Mouse (Mus musculus) urinary bladder, postnatal 4 days (tissue): ENCODE results near the gene Aunip.

Experiments used
- DNase-seq, 2 experiments: peaks; one replicate each; pipeline ENCODE4 v3.0.0; 2021 to 2022; ENCODE audit warnings: low spot score in 2 of 2

Aunip gene

GRCm38 (mm10) chr4:134510845-134511411 is at the start of gene Aunip:
Gene Aunip (plus strand): TSS chr4:134510999.
- peak; percentile 84 to 93 for DNase-seq

DNA sequence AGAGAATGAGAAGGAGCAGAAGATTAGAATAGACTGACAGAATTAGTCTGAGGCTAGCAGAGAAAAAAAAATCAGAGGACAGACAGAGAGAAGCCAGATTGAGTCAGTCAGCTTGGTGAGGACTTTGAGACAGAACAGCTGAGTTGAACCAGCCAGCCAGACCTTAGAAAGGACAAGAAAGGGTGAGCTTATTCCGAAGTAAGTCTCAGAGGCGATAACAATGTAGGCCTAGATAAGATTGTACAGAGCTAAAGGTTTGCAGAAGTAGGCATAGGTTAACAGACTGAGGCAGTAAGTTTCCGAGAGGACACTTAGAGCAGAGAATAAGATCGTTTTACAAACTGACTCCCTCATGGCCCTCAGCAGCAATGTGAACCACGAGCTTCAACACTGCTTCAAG is 49.5 kb upstream of the Aunip start:
- no peak for DNase-seq

DNA sequence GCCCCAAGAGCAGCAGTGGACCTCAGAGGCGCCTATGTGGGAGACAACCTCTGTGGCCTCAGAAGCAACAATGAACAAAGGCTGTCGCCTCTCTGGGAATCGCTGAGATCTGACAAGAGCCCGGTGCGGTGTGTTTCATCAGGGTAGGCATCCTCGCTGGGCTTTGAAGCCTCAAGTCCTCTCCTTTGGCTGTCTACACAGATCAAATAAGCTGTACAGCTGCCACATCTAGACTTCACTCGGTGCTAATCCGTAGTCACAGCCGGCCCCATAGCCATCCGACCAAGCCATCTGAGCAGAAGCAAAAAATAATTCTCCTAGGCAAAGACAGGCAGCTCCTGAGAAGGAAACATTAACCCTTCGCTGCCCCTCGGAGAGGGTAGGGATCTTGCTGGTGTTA is 45.0 kb upstream of the Aunip start:
- DNase-seq: no peak

- DNase-seq: no peak
Observed at GRCm38 (mm10) chr4:134466381-134467262, 44.2 kb upstream of the Aunip start.

GRCm38 (mm10) chr4:134467435-134468214 is 43.2 kb upstream of the Aunip start:
- DNase-seq: no peak

DNA sequence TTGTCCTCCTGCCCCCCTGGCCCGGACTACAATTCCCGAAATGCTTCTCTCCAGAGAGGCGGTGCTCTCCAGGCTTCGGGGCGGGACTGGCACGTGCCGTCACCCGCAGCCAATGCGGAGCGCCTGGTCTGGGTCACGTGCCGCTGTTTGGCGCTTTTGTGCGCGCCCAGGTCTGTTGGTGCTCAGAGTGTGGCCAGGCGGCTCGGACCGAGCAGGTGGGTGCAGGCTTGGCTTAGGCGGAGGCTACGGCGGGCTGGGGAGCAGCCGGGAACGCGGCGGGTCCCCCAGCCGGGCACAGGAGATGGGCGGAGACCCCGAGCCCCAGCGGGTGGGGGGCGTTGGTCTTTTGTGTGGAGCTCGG is 42.6 kb upstream of the Aunip start, which contains the start of gene Stmn1:
Stmn1 (plus strand) TSS at position 106 of the 361 bp plus-strand sequence.
- peak; percentile 92 to 93 for DNase-seq

- DNase-seq: peak; percentile 93 to 96
Observed at GRCm38 (mm10) chr4:134468578-134469266, 42.1 kb upstream of the Aunip start.

DNA sequence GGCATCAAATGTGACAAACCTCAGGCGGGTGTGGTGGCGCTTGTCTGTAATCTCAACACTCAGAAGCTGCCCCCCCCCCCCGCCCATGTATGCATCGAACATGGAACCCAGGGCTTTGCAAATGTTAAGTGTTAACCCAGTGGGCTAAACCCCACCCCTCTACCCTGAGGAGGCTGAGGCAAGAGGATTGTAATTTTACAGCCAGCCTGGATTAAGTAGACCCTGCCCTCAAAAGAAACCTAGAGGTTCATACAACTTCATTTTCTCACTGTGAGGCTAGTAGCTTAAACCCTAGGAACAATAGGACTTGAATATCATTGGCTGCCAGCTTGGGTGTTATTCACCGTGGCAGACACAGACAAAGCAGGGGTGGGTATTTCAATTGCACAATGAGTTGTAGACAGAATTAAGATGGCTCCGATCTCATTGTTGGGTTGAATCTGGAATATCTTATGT is 41.4 kb upstream of the Aunip start:
- DNase-seq: no peak

DNA sequence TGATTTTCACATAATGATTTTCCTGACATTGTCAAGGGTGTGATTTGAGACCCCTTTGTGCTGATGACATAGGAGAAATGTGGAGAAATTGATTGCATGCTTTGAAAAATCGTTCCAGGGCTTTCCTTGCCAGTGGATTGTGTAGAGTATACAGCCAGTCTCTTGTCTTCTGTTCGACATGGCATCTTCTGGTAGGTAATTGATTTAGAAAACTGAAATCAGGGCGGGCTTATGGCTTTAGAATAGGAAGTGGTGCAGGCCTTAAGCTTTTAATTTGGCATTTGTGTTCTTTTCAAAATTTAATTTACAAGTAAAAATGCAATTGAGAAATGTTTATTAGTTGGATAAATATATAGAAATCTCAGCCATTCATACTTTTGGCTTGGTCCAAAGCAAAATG is 40.8 kb upstream of the Aunip start:
- DNase-seq: no peak

DNA sequence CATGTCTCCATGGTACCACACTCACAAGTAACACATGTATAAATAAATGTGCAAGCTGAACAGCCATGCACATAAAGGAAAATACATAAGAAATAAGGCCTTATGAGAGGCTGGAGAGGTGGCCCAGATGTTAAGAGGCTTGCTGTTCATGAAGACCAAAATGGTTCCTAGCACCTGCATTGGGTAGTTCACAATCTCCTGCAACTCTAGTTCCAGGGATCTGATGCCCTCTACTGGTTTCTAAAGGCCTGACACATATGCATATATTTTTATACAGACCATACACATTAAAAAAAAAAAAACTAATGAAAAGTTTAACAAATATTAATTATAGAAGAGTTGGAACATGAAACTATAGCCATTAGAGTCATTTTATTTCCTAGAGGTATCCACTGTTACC is 39.3 kb upstream of the Aunip start:
- no peak for DNase-seq

GRCm38 (mm10) chr4:134473764-134474163 is 37.0 kb upstream of the Aunip start:
- no peak for DNase-seq

- DNase-seq: no peak
Observed at GRCm38 (mm10) chr4:134474240-134474639, 36.6 kb upstream of the Aunip start.

DNA sequence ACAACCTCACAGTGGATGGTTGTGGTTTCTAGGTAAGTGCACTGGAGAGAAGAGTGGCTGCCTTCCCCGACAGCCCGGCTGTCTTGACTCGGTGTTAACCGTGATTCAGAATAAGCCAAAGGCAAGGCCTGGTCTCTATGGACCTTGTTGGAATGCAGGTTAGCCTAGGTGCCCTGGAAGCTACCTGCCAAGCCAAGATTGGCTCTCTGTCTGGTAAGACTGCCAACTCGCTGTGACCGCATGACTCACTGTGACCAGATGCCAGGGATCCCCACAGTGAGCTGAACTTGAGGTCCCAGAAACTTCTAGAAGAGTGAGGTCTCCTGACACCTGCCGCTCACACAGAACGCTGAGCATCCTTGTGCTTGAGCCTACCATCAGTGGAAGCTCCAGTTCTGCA is 33.9 kb upstream of the Aunip start:
- no peak for DNase-seq

DNA sequence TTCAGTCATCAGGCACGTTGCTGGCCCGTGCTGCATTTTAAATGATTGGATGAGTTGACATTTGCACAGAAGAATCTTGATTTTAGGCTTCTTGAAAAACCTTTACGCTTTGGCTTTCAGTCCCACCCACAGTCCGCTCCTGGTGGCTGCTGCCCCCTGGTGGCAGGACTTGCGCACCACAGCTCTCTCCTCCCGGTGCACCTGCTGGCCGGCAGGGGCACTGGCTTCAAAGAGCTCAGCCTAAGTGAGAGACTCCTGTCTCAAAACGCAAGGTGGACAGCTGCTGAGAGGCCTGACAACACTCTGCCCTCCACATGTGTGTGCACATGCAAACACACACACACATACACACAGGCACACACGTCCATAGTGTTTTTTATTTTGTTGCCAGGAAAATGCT is 32.8 kb upstream of the Aunip start:
- DNase-seq: peak; percentile 87 to 96

GRCm38 (mm10) chr4:134479839-134480238 is 31.0 kb upstream of the Aunip start:
- no peak for DNase-seq

DNA sequence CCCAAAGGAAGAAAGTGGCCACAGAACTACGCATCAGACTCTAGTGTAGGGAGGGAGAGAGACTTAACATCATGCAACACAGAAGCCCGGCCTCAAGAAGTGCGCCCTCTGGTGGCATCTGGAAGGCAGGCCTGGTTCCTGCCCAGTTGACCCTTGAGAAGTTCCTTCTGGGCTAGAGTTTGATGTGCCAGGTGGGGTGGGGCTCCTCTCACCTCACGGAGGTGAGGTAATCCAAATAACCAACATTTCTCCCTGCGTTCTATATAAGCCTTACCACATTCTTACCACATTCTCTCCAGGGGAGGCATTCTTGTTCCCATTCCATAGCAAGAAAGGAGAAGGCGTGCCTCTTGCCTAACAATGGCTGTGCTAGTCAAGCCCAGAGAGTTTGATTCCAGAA is 29.9 kb upstream of the Aunip start:
- peak; percentile 61 to 77 for DNase-seq

DNA sequence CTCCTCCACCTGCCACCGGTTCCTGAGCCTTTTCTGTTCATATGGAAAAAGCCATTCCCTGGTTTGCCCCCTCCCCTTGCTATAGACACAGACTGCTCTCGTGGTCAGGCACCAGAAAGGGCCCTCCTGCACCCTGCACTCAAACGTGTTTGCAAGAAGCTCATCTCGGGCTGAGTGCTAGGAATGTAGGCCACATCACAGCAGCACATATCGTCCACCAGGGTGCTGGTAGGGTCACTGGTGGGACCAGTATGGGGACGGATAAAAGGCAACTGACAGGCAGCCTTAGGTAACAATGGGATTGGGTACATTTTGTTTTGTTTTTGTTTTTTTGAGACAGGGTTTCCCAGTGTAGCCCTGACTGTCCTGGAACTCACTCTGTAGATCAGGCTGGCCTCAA is 29.5 kb upstream of the Aunip start:
- DNase-seq: no peak

- no peak for DNase-seq
Observed at GRCm38 (mm10) chr4:134482442-134482841, 28.4 kb upstream of the Aunip start.

DNA sequence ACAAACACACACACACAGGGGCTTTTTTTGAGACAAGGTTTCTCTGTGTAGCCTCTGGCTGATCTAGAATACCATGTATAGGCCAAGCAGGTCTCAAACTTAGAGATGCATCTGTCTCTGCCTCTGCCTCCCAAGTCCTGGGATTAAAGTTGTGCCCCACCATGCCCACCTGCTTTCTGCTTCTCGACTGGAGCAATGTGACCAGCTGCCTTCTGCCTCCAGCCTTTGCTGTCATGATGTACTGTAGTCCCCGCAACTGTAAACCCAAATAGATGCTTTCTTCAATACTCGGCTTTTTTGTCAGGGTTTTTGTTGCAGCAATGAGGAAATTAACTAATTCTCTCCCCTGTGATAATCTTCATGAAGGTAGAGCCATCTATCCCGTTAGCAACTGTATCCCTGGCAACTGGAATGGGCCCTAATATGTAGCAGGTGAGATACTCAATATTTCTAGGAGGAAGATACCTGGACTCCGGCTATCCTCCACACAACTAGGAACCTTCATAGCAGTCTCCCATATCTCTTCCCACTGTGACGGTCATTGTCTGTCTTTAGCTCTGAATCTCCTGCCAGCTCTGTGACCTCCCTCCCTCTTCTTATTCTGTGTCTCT is 27.6 kb upstream of the Aunip start:
- no peak for DNase-seq

GRCm38 (mm10) chr4:134483696-134484095 is 27.1 kb upstream of the Aunip start:
- no peak for DNase-seq

- DNase-seq: no peak
Observed at GRCm38 (mm10) chr4:134484231-134484630, 26.6 kb upstream of the Aunip start.
